Mouse (Mus musculus) megakaryocyte, embryonic 14.5 days (primary cell): ENCODE measurements around the gene Gpr89.

Experiments used
- FLI1 ChIP-seq: IDR thresholded peaks from 2 replicates; pipeline ENCODE4 v1.6.1; 2012; ENCODE audit warnings: low read length, inconsistent platforms, mixed read lengths
- GATA1 ChIP-seq: IDR thresholded peaks from 3 replicates; pipeline ENCODE4 v1.6.1; 2012; ENCODE audit warnings: mixed read lengths, low read length, inconsistent platforms, borderline replicate concordance

DNA sequence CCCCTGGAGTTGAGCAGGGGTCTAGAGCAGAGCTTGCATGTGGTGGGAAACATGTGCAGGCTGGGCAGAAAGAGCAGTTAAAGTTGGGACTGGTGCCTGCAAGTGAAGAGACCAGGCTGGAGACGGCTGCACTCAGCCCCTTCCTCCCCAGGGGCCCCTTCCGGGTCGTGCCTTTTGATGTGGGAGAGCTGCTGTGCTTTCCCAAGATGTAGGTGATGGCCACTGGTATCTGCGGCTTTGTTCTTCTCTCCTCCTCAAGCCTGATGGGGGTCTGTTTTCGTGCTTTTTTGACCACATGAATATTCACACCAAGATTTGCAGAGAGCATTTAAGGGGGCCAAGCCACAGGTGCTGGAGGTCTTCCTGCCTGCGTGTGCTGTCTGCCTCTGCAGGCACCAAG lies 57.5 kb downstream of the Gpr89 start:
- TF ChIP-seq GATA1 (no peak), FLI1 (no peak)
